Mouse (Mus musculus) neural tube, embryonic 12.5 days (tissue): Measurements from ENCODE around the gene Ippk. TPM values are rescaled to one million over a fixed set of nuclear protein-coding genes. Genes with fewer than 3 reads are reported as not detected.

Experiments
- ATAC-seq: fragments of 200-750 bp; cut with Nextera tagmentation; 2 replicates; pipeline ENCODE4 v1.8.0; 2017; ENCODE audit warnings: low read depth, mild to moderate bottlenecking, moderate TSS enrichment, moderate library complexity; ENCODE audit not compliant: low FRiP score
- H3K27ac ChIP-seq: fragments of 300-500 bp; sonication (generic); 2 replicates; pipeline ENCODE4 v1.5.1; 2016
- H3K27me3 ChIP-seq: fragments of 300-500 bp; sonication (generic); replicated peaks from 2 replicates; pipeline ENCODE4 v1.6.1; 2016; ENCODE audit warnings: mild to moderate bottlenecking
- H3K36me3 ChIP-seq: fragments of 300-500 bp; sonication (generic); 2 replicates; pipeline ENCODE4 v1.6.1; 2016; ENCODE audit warnings: mild to moderate bottlenecking
- H3K4me1 ChIP-seq: fragments of 300-500 bp; sonication (generic); 2 replicates; pipeline ENCODE4 v1.6.1; 2016
- H3K4me2 ChIP-seq: fragments of 300-500 bp; sonication (generic); replicated peaks from 2 replicates; pipeline ENCODE4 v1.6.1; 2016; ENCODE audit warnings: mild to moderate bottlenecking
- H3K4me3 ChIP-seq: fragments of 300-500 bp; sonication (generic); 2 replicates; pipeline ENCODE4 v1.5.1; 2016
- H3K9ac ChIP-seq: fragments of 300-500 bp; sonication (generic); 2 replicates; pipeline ENCODE4 v1.6.1; 2016; ENCODE audit warnings: mild to moderate bottlenecking
- H3K9me3 ChIP-seq: fragments of 300-500 bp; sonication (generic); 2 replicates; pipeline ENCODE4 v1.6.1; 2016; ENCODE audit warnings: mild to moderate bottlenecking
- WGBS: fragments of 180-500 bp; shearing (Covaris S2); methylation state at CpG from one replicate; pipeline ENCODE4 v1.1.7; 2016; 5-methylcytosine and 5-hydroxymethylcytosine counted together
- polyA plus RNA-seq: library from polyadenylated mRNA; unstranded; fragments of >200 nt; fragmentation: Nextera tagmentation; extraction: Ambion mirVana; gene quantifications from 2 replicates; pipeline ENCODE4 v1.2.1, GENCODE M21; 2016

The Ippk gene
- polyA plus RNA-seq, 1 experiment from 2014 or later, result 16.3 TPM

GRCm38 (mm10) chr13:49394886-49395447 lies 26.1 kb upstream of the Ippk start:
- Histone ChIP-seq H3K4me3 (no peak overlapping the region), H3K36me3 (peaks cover 8% of the 10 kb centered on the region; the same call in 1 of the 2 replicates), H3K27ac (no peak overlapping the region), H3K9ac (no peak overlapping the region), H3K4me2 (no peak overlapping the region), H3K4me1 (no peaks in the 10 kb centered on the region), H3K27me3 (no peaks in the 10 kb centered on the region), H3K9me3 (0 out of 2 replicates have a peak, but pooled peaks cover 4% of the 10 kb centered on the region)
- WGBS, result 96% methylated on average over 3 of the region's 3 CpGs
- no peak for ATAC-seq

- Histone ChIP-seq H3K9me3 (no peaks in the 10 kb centered on the region), H3K27ac (no peak overlapping the region), H3K27me3 (no peaks in the 10 kb centered on the region), H3K4me3 (no peak overlapping the region), H3K4me1 (no peaks in the 10 kb centered on the region), H3K4me2 (no peak overlapping the region), H3K36me3 (0 out of 2 replicates have a peak, but pooled peaks cover 3% of the 10 kb centered on the region), H3K9ac (no peak overlapping the region)
- WGBS, result 80% methylated on average over 1 of the region's 1 CpGs
- ATAC-seq, result no peak
Observed at GRCm38 (mm10) chr13:49396798-49397197, 24.3 kb upstream of the Ippk start.

DNA sequence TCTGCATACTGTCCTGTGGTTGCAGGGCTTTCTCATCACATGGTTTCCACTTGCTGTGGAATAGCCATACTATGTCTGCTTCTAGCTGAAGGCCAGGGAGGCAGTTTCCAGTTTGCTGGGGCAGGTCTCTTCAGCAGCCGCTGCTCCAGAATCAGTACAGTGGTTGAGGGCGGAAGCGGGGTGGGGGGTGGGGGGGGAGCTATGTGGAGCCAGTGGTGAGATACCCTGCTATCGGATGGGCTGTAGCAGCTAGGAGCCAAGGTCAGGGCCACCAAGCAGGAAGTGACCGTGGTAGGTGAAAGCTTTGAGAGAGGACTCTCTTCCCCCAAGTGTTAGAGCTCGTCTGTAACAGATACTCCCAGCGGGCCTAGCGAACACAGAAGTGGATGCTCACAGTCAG lies 22.9 kb upstream of the Ippk start:
- Histone ChIP-seq H3K4me1 (no peaks in the 10 kb centered on the region), H3K9me3 (no peaks in the 10 kb centered on the region), H3K4me3 (no peak overlapping the region), H3K36me3 (0 out of 2 replicates have a peak, but pooled peaks cover 3% of the 10 kb centered on the region), H3K9ac (no peak overlapping the region), H3K27me3 (no peaks in the 10 kb centered on the region), H3K4me2 (no peak overlapping the region), H3K27ac (no peak overlapping the region)
- 94% methylated on average over 8 of the region's 8 CpGs for WGBS
- no peak for ATAC-seq

DNA sequence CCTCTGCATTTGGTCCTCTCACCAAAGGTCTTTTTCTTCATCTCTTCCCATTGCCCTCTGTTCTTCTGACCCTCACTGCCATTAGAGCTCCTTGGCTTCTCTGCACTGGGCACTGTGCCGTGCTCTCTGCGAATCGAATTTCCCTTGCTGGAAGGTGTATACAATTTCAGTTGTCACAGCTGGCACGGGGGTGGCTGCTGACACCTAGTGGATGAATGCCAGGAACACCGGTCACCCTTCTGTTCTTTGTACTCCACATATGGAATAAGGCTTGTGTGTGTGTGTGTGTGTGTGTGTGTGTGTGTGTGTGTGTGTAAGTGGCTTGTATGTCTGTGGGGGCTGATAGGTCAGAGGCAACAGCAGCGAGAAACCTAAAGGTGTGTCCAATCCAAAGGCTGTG lies 20.9 kb upstream of the Ippk start:
- ATAC-seq, result 0 out of 2 replicates have a peak, but pooled peaks have one; percentile 44
- WGBS, result 80% methylated on average over 6 of the region's 6 CpGs
- Histone ChIP-seq H3K36me3 (no peaks in the 10 kb centered on the region), H3K9me3 (no peaks in the 10 kb centered on the region), H3K4me1 (no peaks in the 10 kb centered on the region), H3K27me3 (no peaks in the 10 kb centered on the region), H3K4me3 (no peak overlapping the region), H3K4me2 (no peak overlapping the region), H3K9ac (no peak overlapping the region), H3K27ac (no peak overlapping the region)

GRCm38 (mm10) chr13:49402628-49403027 lies 18.4 kb upstream of the Ippk start:
- no peaks in the 10 kb centered on the region for H3K4me1 ChIP-seq
- no peak overlapping the region for H3K4me3 ChIP-seq
- H3K9me3 ChIP-seq, result no peaks in the 10 kb centered on the region
- ATAC-seq, result no peak
- H3K9ac ChIP-seq, result no peak overlapping the region
- H3K27ac ChIP-seq, result no peak overlapping the region
- no peaks in the 10 kb centered on the region for H3K36me3 ChIP-seq
- no peaks in the 10 kb centered on the region for H3K27me3 ChIP-seq
- H3K4me2 ChIP-seq, result no peak overlapping the region
- 85% methylated on average over 2 of the region's 2 CpGs for WGBS

- Histone ChIP-seq H3K9me3 (no peaks in the 10 kb centered on the region), H3K27ac (no peak overlapping the region), H3K36me3 (no peaks in the 10 kb centered on the region), H3K4me1 (no peaks in the 10 kb centered on the region), H3K4me2 (no peak overlapping the region), H3K27me3 (no peaks in the 10 kb centered on the region), H3K9ac (no peak overlapping the region), H3K4me3 (no peak overlapping the region)
- no peak for ATAC-seq
Observed at GRCm38 (mm10) chr13:49407795-49408194, 13.3 kb upstream of the Ippk start.

- H3K36me3 ChIP-seq, result no peaks in the 10 kb centered on the region; the same call in 1 of the 2 replicates
- H3K4me2 ChIP-seq, result peak overlapping the region; percentile 99
- H3K4me3 ChIP-seq, result peak overlapping the region; percentile 80
- H3K4me1 ChIP-seq, result peaks cover 20% of the 10 kb centered on the region
- H3K9me3 ChIP-seq, result no peaks in the 10 kb centered on the region
- peak; percentile 61; the same call in 1 of the 2 replicates for ATAC-seq
- 1% methylated on average over 15 of the region's 15 CpGs for WGBS
- H3K27me3 ChIP-seq, result no peaks in the 10 kb centered on the region
- H3K27ac ChIP-seq, result no peak overlapping the region
- peak overlapping the region; percentile 84 for H3K9ac ChIP-seq
Observed at GRCm38 (mm10) chr13:49421606-49421917, 513 bp downstream of the Ippk start.

DNA sequence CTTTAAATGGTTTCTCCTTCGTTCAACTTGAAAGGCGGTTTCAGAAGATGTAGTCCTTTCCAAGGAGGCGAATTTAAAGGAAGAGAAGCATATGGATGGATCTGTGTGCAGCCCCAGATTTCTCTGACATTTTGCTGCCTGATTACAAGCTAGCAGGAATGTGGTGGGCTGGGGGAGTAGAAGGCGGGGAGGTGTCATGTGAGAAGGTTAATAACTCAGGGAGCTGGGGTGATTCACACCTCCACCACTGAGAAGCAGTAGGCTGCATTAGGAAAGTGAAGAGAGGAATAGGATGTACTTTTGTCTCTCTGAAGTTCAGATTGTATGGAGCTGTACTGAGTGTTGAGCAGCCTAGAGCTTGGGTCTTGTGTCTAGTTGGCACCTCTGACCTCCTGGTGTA lies 910 bp downstream of the Ippk start:
- WGBS, result 30% methylated on average over 4 of the region's 4 CpGs
- H3K4me3 ChIP-seq, result peak overlapping the region; percentile 80
- ATAC-seq, result no peak
- H3K4me2 ChIP-seq, result peak overlapping the region; percentile 99
- peaks cover 20% of the 10 kb centered on the region for H3K4me1 ChIP-seq
- H3K36me3 ChIP-seq, result no peaks in the 10 kb centered on the region; the same call in 1 of the 2 replicates
- H3K27me3 ChIP-seq, result no peaks in the 10 kb centered on the region
- H3K9me3 ChIP-seq, result no peaks in the 10 kb centered on the region
- no peak overlapping the region for H3K27ac ChIP-seq
- peak overlapping the region; percentile 84 for H3K9ac ChIP-seq

DNA sequence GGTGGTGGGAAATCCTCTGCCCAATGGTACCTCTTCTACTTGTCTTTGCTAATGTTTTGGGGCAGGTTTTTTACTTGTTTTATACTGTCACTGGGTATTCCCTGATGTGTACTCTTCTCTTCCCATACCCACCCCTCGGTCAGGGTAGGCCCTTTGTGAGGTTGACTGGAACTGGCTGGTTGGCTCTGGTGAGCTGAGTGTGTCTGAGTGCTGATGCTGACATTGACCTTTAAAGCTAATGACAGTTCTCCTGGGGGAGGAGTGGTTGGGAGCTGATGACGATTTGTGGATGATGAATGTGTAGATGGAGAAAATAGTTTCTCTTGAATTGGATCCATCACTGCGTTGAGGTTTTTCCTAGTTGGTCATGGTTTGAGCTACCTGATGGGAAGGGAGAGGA lies 5.7 kb downstream of the Ippk start:
- Histone ChIP-seq H3K9me3 (no peaks in the 10 kb centered on the region), H3K9ac (no peak overlapping the region), H3K4me2 (no peak overlapping the region), H3K27me3 (no peaks in the 10 kb centered on the region), H3K27ac (no peak overlapping the region), H3K36me3 (no peaks in the 10 kb centered on the region; the same call in 1 of the 2 replicates), H3K4me3 (no peak overlapping the region), H3K4me1 (peaks cover 23% of the 10 kb centered on the region)
- ATAC-seq, result no peak
- 93% methylated on average over 3 of the region's 3 CpGs for WGBS

DNA sequence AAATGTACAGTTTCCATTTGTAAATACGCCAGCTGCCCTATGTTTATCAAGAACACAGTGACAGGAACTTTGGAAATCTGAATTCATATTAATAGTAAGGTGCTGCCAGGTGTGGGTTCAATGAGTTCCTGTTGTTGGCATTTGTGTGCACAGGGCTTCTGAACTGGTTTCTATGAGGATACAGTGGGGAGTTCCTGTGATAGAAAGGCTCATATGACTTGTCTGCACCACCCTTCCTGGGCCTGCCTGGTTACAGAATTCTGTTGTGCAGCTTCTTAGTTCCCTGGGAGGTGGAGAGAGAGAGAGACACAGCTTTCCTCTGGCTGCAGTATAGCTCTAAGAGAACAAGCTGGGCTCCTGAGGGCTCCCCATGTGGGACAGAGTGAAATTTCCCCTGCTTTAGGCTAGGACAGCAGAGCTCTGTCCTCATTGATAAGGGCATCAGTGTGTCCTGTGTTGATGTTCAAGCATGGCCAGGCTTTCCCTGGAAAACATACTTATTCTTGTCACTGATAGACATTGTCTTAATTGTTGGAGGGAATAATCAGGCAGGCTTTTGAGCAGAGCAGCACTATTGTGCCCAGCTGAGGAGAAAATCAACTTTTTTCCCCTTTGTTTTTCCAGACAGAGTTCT lies 7.1 kb downstream of the Ippk start:
- Histone ChIP-seq H3K9ac (no peak overlapping the region), H3K36me3 (peaks cover 13% of the 10 kb centered on the region; the same call in 1 of the 2 replicates), H3K27ac (no peak overlapping the region), H3K27me3 (no peaks in the 10 kb centered on the region), H3K4me1 (peaks cover 9% of the 10 kb centered on the region), H3K4me3 (no peak overlapping the region), H3K9me3 (no peaks in the 10 kb centered on the region), H3K4me2 (no peak overlapping the region)
- no peak for ATAC-seq
- 87% methylated on average over 1 of the region's 1 CpGs for WGBS

DNA sequence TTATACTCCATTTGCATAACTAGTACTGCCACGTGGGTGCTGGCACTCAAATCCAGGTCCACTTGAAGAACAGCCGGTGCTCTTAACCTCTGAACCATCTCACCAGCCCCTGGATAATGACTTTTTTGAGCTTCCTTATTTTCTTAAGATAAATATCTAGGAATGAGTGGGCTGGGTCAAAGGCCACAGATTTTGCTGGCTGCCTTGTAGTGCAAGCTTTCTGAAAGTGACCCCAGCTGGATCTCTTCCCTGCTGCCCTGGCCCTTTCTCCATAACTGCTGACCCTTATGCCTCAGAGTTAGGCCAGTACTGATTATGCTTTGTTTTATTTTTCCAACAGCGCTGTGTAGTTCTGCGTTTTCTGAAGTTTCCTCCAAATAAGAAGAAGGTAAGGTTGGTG lies 9.5 kb downstream of the Ippk start:
- H3K4me1 ChIP-seq, result peaks cover 6% of the 10 kb centered on the region; the same call in 1 of the 2 replicates
- no peak overlapping the region for H3K9ac ChIP-seq
- H3K27me3 ChIP-seq, result no peaks in the 10 kb centered on the region
- H3K9me3 ChIP-seq, result no peaks in the 10 kb centered on the region
- H3K4me2 ChIP-seq, result no peak overlapping the region
- peaks cover 22% of the 10 kb centered on the region for H3K36me3 ChIP-seq
- WGBS, result 88% methylated on average over 4 of the region's 4 CpGs
- no peak overlapping the region for H3K4me3 ChIP-seq
- H3K27ac ChIP-seq, result no peak overlapping the region
- no peak for ATAC-seq

- H3K36me3 ChIP-seq, result peaks cover 43% of the 10 kb centered on the region
- H3K4me3 ChIP-seq, result no peak overlapping the region
- 96% methylated on average over 2 of the region's 2 CpGs for WGBS
- H3K9ac ChIP-seq, result no peak overlapping the region
- H3K27me3 ChIP-seq, result no peaks in the 10 kb centered on the region
- H3K9me3 ChIP-seq, result no peaks in the 10 kb centered on the region
- H3K4me2 ChIP-seq, result no peak overlapping the region
- no peak overlapping the region for H3K27ac ChIP-seq
- no peak for ATAC-seq
- H3K4me1 ChIP-seq, result no peaks in the 10 kb centered on the region
Observed at GRCm38 (mm10) chr13:49433268-49434029, 12.4 kb downstream of the Ippk start.
